Mouse (Mus musculus): Measurements from ENCODE around the gene Diablo. TPM values are rescaled to one million over a fixed set of nuclear protein-coding genes. Genes with fewer than 3 reads are reported as not detected.
"Not testable (repeated sequence)": the region's sequence is repeated elsewhere in the genome, so short reads cannot be mapped to it uniquely, and the experiment has no call there.

Gene Diablo
- total RNA-seq (2017), result 50.6 to 65.7 TPM (median 53.4 TPM) in 3 replicates

DNA sequence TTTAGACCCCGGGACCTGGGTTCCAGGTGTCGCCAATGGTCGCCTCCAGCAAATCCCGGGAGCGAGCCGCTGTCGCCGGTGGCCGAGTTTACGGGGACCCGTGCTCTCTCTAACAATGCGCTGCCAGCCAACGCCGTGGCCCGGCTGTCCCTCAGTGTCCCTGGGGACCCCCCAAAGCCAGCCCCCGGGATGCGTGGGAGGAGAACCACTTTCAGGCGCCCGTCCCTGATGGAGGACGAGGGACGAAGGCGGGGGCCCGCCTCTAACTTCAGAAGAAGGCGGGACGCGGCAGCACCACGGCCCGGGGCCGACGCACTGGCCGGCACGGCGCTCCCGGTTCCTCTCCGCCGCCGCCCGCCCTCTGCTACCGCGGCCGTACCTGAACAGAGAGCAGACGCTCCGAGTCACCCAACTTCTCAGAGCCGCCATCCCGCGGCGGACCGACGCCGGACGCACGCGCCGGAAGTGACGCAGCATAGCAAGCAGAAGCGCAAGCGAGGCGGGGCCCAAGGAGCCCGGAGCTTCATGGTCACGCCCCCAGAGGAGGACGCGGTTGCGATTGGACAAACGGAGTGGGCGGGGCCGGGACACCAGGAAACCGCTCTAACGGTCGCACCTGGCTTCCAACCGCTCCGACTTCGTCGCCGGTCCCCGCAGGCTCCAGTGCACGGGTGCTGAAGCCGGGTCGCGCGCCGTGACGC is at the start of gene Diablo:
TSS of gene Diablo (minus strand) at position 485 of the 701 bp plus-strand sequence.
- ATAC-seq (replicated peaks; ENCODE audit: insufficient number of reproducible peaks, low FRiP score, low TSS enrichment, poor library complexity, severe bottlenecking), result peak; percentile 97

DNA sequence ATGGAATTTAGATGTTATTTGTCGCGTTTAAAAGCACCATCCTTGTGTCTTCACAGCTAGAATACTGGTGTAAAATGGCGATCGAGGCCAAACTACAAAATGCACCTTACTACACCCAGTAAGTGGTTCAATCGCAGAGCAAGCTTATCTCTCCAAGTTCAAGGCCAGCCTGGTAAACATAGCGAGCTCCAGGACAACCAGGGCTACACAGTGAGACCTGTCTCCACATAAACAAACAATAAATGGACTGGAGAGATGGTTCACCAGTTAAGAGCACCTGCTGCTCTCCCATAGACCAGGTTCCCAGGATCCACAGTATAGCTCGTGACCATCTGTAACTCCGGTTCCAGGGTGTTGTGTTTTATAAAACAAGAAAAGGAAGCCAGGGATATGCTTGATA is 49.4 kb upstream of the Diablo start:
- no peak for ATAC-seq (replicated peaks; ENCODE audit: insufficient number of reproducible peaks, low FRiP score, low TSS enrichment, poor library complexity, severe bottlenecking)

DNA sequence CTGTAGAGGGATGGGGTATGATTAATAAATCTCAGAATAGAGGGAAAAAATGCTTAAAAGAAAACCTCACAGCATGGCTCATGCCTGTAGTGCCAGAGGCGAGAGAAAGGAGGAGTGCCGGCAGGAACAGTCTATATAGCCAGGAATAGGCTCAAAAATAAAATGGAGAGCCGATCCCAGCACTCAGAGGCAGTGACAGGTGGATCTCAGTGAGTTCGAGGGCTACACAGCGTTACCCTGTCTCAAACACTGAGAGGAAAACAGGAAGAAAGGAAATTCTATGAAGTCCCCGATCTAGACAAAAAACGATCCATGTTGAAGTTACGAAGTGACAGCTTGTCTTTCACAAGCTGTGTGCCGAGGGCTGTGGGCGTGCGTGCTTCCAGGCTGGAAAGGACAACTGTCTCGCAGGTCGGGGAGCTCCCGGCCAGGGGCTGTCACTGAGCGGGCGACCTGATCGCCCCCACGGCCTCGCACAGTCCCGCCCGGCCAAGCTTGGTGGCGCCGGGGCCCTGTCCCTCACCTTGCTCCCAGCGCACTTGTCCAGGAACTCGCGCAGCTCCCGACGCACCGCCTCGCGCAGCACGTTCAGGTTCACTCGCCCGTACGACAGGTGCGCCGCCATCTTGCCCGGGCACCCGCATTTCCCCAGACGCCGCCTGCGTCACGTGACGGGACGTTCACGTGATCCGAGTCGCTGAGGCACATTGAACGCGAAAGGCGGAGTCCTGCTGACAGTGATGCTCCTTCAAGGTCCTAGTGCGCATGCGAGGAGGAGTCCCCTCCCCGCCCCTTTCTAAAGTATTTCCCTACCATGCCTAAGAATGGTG is 48.6 kb upstream of the Diablo start, which contains the start of gene Vps33a:
TSS of gene Vps33a (minus strand) at position 682 of the 830 bp plus-strand sequence.
- peak; percentile 99 for ATAC-seq (replicated peaks; ENCODE audit: insufficient number of reproducible peaks, low FRiP score, low TSS enrichment, poor library complexity, severe bottlenecking)

DNA sequence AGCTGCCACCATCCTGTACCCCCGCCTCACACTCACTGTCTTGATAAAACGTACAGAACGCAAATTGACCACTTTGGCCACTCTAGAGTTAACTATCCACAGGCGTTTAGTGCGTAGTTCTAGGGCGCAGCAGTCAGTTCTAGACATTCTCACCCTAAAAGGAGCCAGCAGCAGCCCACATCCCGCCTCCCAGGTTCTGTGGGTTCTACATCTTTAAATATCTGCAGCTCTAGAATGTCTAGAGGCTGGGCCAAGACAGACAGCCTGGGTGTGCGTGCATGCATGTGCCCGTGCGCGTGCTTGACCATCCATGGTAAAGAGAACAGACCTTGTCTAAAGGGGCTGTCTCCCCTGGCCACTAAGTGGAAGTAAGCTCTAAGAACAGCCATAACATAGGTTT is 37.2 kb upstream of the Diablo start:
- ATAC-seq (replicated peaks; ENCODE audit: insufficient number of reproducible peaks, low FRiP score, low TSS enrichment, poor library complexity, severe bottlenecking), result no peak

DNA sequence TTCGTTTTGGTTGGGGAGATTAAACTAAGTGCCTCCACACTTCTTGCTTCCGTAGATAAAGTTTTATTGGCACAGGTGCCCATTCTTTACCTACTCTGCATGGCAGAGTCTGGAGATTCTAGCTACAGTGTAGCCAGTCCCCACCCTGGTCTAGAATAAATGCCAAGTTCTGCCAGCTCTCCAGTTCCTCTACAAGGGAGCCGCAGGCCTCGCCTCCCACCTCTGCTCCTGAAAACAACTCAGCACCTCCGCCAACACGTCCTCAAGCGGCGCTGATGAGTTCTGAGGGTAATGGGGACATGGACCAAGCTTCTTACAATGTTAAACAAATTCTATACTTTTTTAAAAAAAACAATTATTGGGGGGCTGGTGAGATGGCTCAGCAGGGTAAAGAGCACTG is 35.6 kb upstream of the Diablo start:
- no peak for ATAC-seq (replicated peaks; ENCODE audit: insufficient number of reproducible peaks, low FRiP score, low TSS enrichment, poor library complexity, severe bottlenecking)

DNA sequence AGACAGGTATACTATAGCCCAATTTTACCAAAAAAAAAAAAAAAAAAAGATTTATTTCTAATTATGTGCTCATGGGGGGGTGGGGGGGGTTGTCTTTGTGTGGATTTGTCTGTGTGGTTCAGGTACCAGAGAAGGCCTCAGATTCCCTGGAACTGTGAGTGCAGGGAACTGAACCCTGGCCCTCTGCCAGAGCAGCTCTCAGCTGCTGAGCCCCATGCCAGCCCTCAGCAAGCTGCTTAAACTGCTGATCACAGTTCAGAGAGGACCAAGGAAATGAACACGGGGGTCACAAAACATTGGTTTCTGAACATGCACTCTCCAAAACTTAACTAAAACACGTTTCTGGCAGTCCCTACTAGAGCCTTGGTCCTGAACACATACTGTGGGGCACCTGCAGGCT is 32.5 kb upstream of the Diablo start:
- ATAC-seq (replicated peaks; ENCODE audit: insufficient number of reproducible peaks, low FRiP score, low TSS enrichment, poor library complexity, severe bottlenecking), result no peak

DNA sequence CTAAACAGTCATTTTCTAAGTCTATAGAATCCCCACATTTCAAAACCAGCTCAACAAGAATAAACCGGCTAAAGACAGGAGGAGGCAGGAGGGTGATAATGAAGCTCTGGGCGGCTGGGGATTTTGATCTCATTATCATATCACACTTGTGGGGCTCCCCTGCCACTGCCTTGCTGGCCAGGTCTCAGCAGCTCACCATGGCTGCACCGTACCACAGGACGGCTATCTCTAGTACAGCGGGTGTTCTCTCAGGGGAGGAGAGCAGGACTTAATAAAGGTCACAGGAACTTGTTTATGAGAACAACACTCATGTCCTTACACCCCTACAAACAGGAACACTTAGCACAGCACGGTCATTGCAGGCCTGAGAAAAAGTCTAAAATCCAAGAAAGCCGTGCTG is 31.7 kb upstream of the Diablo start:
- ATAC-seq (replicated peaks; ENCODE audit: insufficient number of reproducible peaks, low FRiP score, low TSS enrichment, poor library complexity, severe bottlenecking), result no peak

DNA sequence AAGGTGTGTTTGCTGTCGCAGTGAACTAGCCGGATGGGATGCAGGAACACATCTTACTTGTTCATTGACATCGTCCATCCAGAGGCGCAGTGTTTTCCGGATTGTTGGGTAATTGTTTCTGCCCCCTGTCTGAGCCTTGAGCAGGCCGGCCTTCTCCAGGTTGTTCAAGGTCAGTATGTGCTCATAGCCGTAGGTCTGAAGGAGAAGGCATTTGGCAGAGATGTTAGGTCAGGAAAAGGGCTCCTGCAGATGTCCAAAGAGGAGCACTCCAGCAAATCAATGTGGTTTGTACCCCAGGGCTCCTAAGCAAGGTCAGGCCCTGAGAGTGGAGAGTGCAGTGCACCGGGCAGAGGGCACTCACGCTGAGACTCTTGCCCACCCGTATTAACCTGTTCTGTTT is 9.8 kb upstream of the Diablo start:
- ATAC-seq (replicated peaks; ENCODE audit: insufficient number of reproducible peaks, low FRiP score, low TSS enrichment, poor library complexity, severe bottlenecking), result no peak

DNA sequence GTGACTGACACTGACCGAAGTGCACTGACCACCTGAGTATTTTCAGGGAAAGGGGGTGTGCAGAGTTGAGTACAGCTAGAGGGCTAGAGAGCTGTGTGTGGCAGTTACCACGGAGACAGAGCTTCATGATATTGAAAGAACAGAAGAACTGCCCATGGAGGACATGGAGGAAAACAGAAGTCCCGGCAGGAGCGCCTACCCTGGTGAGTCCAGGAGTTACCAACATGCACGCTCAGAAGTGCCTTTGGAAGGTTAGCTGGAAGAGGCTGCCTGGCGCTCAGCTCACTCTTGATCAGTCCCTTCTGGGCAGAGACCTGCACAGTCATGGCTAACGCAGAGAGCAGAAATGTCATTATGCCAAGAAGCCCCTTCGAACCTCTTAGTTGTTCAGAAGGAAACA is 6.1 kb upstream of the Diablo start:
- no peak for ATAC-seq (replicated peaks; ENCODE audit: insufficient number of reproducible peaks, low FRiP score, low TSS enrichment, poor library complexity, severe bottlenecking)

DNA sequence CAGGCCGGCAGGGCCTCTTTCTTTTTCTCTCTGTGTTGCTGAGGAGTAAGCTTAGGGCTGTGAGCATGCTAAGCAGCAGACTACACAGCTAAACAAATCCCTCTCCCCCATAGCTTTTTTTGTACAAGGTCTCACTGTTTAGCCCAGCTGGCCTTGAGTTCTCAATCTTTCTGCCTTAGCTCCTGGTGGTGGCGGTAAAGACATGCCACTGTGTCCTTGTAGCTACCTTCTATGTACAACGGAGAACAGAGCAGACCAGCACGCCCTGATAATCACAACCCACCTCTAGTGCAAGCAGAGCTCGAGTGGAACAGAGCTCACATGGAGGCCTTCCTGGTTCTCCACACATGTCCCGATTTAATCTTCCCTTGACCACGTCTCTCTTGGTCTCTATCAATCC is 4.7 kb upstream of the Diablo start:
- no peak for ATAC-seq (replicated peaks; ENCODE audit: insufficient number of reproducible peaks, low FRiP score, low TSS enrichment, poor library complexity, severe bottlenecking)

DNA sequence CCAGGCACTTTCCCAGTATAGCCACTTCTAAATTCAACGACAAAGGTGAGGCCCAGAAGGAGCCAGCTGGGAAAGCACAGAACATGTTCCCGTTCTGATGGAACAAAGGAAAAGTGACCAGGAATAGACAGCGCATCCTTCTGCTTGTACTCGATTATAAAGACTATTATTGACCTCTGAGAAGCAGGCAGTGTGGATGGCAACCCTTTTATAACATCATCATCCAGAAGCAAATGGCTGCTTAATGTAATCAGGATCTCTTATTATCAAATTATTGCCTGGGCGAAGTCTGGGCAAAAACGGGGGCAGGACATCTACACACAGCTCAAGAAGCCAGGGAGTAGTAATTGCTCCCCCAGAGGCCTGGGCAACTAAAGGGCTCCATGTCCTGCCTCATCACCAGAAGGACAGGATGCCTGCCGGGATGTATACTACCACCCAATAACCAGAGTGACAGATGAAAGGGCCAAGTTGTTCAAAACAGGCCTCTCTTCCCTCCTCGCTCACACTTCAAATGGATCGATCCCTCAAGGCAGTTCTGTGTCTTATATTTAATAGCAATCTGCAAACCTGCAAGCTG is 2.0 kb upstream of the Diablo start:
- ATAC-seq (replicated peaks; ENCODE audit: insufficient number of reproducible peaks, low FRiP score, low TSS enrichment, poor library complexity, severe bottlenecking), result no peak

DNA sequence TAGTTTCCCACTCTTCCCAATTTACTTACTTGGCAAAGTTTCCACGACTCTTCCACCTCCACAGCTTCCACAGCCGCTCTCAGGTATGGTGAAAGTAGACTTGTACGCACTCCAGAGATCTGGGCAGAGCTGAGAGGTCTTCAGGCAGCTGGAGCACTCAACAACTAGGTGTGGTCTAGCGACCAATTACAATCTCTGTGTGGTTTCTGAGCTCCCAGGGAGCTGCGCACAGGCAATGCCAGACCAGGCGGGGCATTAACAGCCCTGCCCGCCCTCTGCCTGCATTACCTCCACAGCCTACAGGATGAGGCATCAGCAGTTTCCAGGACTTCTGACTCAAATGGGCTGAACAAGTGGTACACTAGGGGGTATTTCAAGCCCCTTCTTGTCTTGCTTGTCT is 1.3 kb upstream of the Diablo start, which contains the start of gene Gm49027:
TSS of gene Gm49027 (minus strand) at position 208 of the 400 bp plus-strand sequence.
- ATAC-seq (replicated peaks; ENCODE audit: insufficient number of reproducible peaks, low FRiP score, low TSS enrichment, poor library complexity, severe bottlenecking), result no peak

DNA sequence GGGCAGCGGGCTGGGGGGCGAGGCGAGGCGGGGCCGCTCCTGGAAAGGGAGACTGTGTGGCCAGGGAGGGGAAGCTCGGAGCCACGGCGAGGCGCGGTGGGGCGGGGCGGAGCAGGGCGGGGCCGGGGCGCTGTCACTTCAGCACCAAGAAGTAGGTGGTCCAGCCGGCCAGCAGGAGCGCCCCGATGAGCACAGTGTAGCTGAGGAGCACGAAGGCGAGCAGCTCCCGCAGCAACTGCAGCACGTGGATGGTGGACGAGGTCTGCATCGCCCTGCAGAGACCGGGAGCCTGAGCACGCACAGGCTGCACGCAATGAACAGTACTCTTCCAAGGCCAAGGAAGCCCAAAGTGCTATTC is 396 bp upstream of the Diablo start:
- peak; percentile 60 for ATAC-seq (replicated peaks; ENCODE audit: insufficient number of reproducible peaks, low FRiP score, low TSS enrichment, poor library complexity, severe bottlenecking)

DNA sequence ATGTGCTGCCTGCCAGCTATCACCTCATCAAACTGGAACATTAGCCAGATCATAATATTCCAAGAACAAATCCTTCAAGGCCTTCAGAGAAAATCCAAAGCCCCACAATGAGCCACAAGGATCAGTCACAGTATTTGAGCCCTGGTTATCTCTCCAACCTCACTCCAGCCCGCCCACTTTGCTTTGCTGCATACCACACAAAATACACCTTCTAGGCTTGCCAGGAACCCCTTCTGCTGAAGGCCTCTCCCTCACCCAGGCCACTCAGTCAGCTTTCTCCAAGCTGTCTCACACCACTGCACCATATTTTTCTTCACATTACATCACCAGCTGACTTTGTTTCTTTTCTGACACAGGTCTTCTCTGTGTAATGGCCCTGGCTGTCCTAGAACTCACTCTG is 1.8 kb downstream of the Diablo start:
- no peak for ATAC-seq (replicated peaks; ENCODE audit: insufficient number of reproducible peaks, low FRiP score, low TSS enrichment, poor library complexity, severe bottlenecking)

DNA sequence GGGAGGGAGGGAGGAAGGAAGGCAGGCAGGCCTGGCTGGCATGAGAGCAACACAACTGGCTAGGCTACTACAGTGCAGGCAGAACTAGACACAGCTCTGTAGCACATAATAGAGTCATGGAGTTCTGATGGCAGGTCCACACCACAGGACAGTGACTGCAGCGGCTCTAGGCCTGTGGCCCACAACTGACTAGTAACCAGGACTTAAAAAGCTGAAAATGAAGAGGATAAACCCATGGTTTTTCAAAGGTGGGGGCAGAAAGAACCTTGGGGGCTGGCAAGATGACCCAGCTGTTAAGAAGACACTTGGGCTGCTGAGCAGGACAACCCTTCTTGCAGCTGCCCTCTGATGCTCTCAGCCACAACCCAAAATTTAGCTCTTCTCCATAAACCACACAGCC is 2.4 kb downstream of the Diablo start:
- ATAC-seq (replicated peaks; ENCODE audit: insufficient number of reproducible peaks, low FRiP score, low TSS enrichment, poor library complexity, severe bottlenecking), result no peak

DNA sequence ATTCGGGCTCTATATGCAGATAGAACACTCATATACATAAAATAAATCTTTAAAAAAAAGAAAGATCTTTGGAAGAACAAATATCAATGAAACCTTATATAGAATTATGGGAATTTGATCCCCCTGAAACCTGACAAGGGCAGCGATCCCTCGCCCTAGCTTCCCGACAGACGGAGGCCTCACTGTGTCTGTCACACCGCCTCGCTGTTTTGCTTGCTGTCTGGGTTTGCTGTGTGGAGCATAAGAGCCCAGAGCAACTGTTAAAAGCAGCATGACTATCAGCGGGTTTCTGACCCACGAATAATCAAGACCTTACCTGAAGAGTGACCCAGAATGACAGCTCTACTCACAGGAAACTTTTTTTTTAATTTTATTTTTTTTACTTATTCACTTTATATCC is 3.3 kb downstream of the Diablo start:
- ATAC-seq (replicated peaks; ENCODE audit: insufficient number of reproducible peaks, low FRiP score, low TSS enrichment, poor library complexity, severe bottlenecking), result no peak

DNA sequence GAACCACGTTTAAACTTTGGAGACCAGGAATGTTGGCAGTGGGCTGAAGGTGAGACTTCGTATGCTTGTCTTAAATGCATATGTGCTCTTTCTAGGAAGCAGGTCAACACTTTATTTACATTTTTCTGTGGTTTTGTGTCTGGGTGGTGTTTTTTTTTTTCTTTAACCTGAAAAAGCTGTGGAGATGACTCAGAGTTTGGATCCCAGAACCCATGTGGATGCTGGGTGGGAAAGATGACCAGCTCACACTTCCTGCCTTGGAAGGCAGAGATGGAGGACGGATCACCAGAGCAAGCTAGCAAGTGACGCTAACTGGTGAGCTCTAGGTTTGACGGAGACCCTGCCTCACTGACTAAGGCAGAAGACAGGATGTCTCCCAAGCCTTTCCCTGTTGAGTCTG is 9.1 kb downstream of the Diablo start:
- no peak for ATAC-seq (replicated peaks; ENCODE audit: insufficient number of reproducible peaks, low FRiP score, low TSS enrichment, poor library complexity, severe bottlenecking)

DNA sequence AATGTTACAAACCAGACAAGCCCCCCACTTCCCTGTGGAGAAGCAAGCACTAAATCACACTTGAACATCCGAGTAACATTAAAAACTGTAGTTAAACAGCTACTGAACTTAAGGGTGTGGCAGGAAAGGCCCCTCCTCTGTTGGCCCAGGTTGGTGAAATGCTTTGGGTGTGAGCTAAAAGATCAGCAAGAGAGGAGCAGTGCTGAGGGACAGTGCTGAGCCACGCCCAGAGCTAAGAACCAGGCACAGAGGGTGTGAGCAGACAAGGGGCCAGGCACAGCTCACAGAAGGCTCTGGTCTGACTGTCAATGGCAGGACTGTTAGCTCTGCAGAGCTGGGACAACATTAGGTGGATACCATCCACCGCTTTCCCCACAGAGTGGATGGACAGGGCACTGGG is 11.9 kb downstream of the Diablo start:
- no peak for ATAC-seq (replicated peaks; ENCODE audit: insufficient number of reproducible peaks, low FRiP score, low TSS enrichment, poor library complexity, severe bottlenecking)

DNA sequence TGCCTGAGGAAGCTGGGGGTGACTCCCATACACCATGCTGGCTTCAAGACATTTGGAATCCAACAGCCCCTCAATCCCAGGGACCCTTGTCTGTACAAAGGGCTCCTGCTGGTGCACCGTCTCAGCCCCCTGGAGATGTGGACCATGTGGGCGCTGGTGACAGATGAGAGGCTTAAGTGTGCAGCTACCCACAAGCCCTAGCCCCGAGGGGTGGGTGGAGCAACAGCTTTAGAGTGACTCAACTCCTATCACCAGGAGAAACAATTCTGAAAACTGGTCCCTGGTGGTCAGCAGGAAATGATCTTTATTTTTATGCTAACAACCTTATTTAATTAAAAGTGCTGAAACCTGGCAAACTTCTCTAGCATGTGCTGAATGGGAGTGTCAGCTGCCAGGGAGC is 12.6 kb downstream of the Diablo start:
- ATAC-seq (replicated peaks; ENCODE audit: insufficient number of reproducible peaks, low FRiP score, low TSS enrichment, poor library complexity, severe bottlenecking), result not testable (repeated sequence)

DNA sequence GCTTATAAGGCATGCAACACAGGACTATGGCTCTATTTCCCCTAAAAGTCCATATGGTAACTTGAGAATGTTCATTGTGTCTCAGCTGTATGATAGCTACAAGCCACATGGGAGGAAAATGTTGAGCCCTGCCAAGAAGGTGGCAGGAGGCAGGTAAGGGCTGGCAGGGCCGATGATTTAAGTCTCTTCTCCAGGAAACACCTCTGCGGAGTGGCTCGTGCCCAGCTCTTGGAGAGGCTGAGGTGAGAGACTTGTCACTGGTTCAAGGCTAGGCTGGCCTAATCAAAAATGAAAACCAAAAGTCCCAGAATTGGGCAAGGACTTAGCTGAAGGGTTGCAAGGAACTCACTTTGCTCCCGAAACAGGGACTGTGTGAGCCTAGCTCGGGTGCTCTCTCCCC is 13.8 kb downstream of the Diablo start, which contains the start of gene B3gnt4:
TSS of gene B3gnt4 (plus strand) at position 301 of the 400 bp plus-strand sequence.
- ATAC-seq (replicated peaks; ENCODE audit: insufficient number of reproducible peaks, low FRiP score, low TSS enrichment, poor library complexity, severe bottlenecking), result no peak

Measured in monocyte, adult 5-6 weeks (primary cell).